Mouse (Mus musculus) stomach, postnatal 0 days (tissue): Measurements from ENCODE around the gene Gm6217.

Experiments used
- CTCF ChIP-seq: IDR thresholded peaks from 2 replicates; pipeline ENCODE4 v1.5.1; 2016; ENCODE audit warnings: antibody characterized with exemption, low read depth, mild to moderate bottlenecking, moderate library complexity
- EP300 ChIP-seq: optimal IDR thresholded peaks from 2 replicates; pipeline ENCODE3; 2016; ENCODE audit warnings: antibody characterized with exemption

DNA sequence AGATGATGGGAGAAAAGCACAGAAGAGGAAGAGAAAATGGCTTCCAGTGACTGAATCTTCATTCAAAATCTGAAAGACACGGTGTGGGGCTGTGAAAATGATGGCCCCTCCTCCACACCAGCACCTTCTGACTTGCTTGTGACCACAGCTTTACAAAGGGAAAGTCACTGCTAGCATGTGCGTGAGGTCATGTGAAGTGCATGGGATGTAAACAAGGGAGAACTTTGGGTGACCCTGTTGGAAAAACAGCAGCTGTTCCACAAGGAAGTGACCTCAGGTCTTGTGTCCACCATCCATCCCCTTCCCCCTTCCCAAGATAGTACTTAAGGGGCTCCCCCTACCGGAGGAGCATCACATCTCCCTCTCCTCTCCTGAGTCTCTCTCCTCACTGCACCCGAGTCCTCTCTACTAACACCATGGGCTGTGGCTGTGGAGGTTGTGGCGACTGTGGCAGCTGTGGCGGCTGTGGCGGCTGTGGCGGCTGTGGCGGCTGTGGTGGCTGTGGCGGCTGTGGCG is 28.7 kb upstream of the Gm6217 start, which contains the start of gene Gm47955:
- no peak for TF ChIP-seq EP300
- no peak for TF ChIP-seq CTCF
